11 mouse cellular contexts compared by ENCODE assay signal in the genomic region with DNA sequence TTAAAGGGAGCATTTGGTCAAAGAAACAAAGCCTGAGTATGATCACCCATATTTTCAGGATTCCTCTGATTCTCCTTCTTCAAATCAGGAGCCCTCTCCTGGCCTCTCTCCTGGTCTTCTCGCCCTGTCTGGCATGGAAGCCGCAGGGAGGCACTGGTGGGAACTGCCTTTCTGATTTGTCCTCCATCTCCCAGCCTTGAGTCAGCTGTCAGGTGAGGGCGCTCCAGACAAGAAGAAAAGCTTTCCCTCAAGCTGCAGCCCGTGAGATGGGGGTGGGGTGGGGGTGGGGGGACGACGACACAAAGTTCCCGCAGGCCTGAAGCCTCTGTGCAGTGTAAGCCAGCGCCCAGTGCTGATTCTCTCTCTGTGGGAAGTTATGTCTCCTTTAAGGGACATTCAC. TPM values are rescaled to one million over a fixed set of nuclear protein-coding genes. Genes with fewer than 3 reads are reported as not detected.
DNase-seq lines count a peak whose midpoint lies in the region; ATAC-seq and TF ChIP-seq lines count a peak whose summit lies in the region.
"Had no signal": no experiment of that assay in that cellular context is flagged by ENCODE, and none has a peak within 500 bp of the region (broad histone marks: within the 10 kb centered on the region; RNA-seq: fewer than 3 reads in every experiment).

No protein-coding gene starts in this region.

- no peak overlapping the region for H3K27ac ChIP-seq in limb, embryonic 14.5 days (replicated peaks; ENCODE audit: low read depth, low read length)
- no peak overlapping the region for H3K27ac ChIP-seq in limb, embryonic 10.5 days

- TF ChIP-seq POLR2A in limb, embryonic 14.5 days (IDR thresholded peaks at IDR 0.05; ENCODE audit: borderline replicate concordance, extremely low read depth, insufficient read depth, insufficient read length), result no peak

- no peak overlapping the region for H3K9ac ChIP-seq in limb, embryonic 14.5 days (ENCODE audit: low read depth, low read length, severe bottlenecking)

- H3K4me1 ChIP-seq in limb, embryonic 14.5 days (ENCODE audit: control insufficient read depth, insufficient read depth, low read length), result peaks cover 7% of the 10 kb centered on the region
- peaks cover 20% of the 10 kb centered on the region for H3K4me1 ChIP-seq in limb, embryonic 10.5 days

- DNase-seq in cerebellum, postnatal 14 days, result peak; percentile 10 to 46
- DNase-seq in cerebellum, postnatal 36 days, result no peak
- no peak for DNase-seq in limb, embryonic 14.5 days (ENCODE audit: low spot score)
- no peak for DNase-seq in limb, embryonic 10.5 days (ENCODE audit: low spot score)
- DNase-seq in forelimb bud, embryonic 11.5 days (ENCODE audit: low read depth, low spot score), result peak; percentile 32
- DNase-seq in right cerebral cortex, adult 18-20 months, result peak; percentile 70
- no peak for DNase-seq in thymus, postnatal 25 days
- DNase-seq in spleen, postnatal 36 days (ENCODE audit: low spot score in 2 of 2), result no peak
- DNase-seq: B cell, adult 2 months; heart, adult 18-20 months; kidney, adult 18-20 months had no signal

- H3K36me3 ChIP-seq in limb, embryonic 14.5 days (ENCODE audit: control insufficient read depth, insufficient read depth, low read length), result no peaks in the 10 kb centered on the region
- H3K36me3 ChIP-seq in limb, embryonic 10.5 days, result no peaks in the 10 kb centered on the region

- peak; percentile 17; the same call in 1 of the 2 replicates for ATAC-seq in limb, embryonic 14.5 days (ENCODE audit: low FRiP score, low read depth)

- no peak overlapping the region for H3K4me2 ChIP-seq in limb, embryonic 14.5 days (replicated peaks; ENCODE audit: low read depth, low read length, severe bottlenecking)

- WGBS in limb, embryonic 14.5 days, result 25% methylated on average over 8 of the region's 8 CpGs
- WGBS in limb, embryonic 10.5 days, result 16% methylated on average over 8 of the region's 8 CpGs

- no peaks in the 10 kb centered on the region for H3K9me3 ChIP-seq in limb, embryonic 14.5 days (ENCODE audit: control insufficient read depth, low read length)
- H3K9me3 ChIP-seq in limb, embryonic 10.5 days (replicated peaks), result no peaks in the 10 kb centered on the region

- no peak overlapping the region for H3K4me3 ChIP-seq in limb, embryonic 14.5 days (replicated peaks; ENCODE audit: low read length)
- H3K4me3 ChIP-seq in limb, embryonic 10.5 days, result no peak overlapping the region

- H3K27me3 ChIP-seq in limb, embryonic 14.5 days (ENCODE audit: control insufficient read depth, insufficient read depth, low read length), result no peaks in the 10 kb centered on the region
- no peaks in the 10 kb centered on the region; the same call in 1 of the 2 replicates for H3K27me3 ChIP-seq in limb, embryonic 10.5 days (ENCODE audit: low read depth, poor library complexity, severe bottlenecking)

RNA-seq across cellular contexts. Expression of gene Gprc5a, which starts 24.3 kb away (rescaled TPM):
- polyA plus RNA-seq in limb, embryonic 14.5 days (2012; rRNA removed), result 2.7 and 2.8 TPM in 2 replicates
- 3.8 and 4.7 TPM in 2 replicates for polyA plus RNA-seq in limb, embryonic 14.5 days (2014; fragmentation: Nextera tagmentation; extraction: Ambion mirVana)
- 1.4 and 1.9 TPM in 2 replicates for polyA plus RNA-seq in limb, embryonic 10.5 days (2016; fragmentation: Nextera tagmentation; extraction: Ambion mirVana)

RNA-seq across cellular contexts. Expression of gene Gprc5d, which starts 28.3 kb away (rescaled TPM):
- polyA plus RNA-seq in limb, embryonic 14.5 days (2012; rRNA removed), result 0.10 and 0.23 TPM in 2 replicates
- polyA plus RNA-seq in limb, embryonic 14.5 days (2014; fragmentation: Nextera tagmentation; extraction: Ambion mirVana), result 0.19 TPM in 1 of 2 replicates, not detected in the other
- not detected in 2 replicates for polyA plus RNA-seq in limb, embryonic 10.5 days (2016; fragmentation: Nextera tagmentation; extraction: Ambion mirVana)

Comparison
In these comparisons a context has a peak if more than half of its experiments do, and no peak if none do; other contexts are left out.
1. DNase-seq: peak in cerebellum, postnatal 14 days (2 of 2), forelimb bud, embryonic 11.5 days (single experiment) and right cerebral cortex, adult 18-20 months (single experiment); none in cerebellum, postnatal 36 days (0 of 2), limb, embryonic 14.5 days (single experiment), limb, embryonic 10.5 days (single experiment), thymus, postnatal 25 days (single experiment) and spleen, postnatal 36 days (0 of 2).